Mouse (Mus musculus): ENCODE measurements around the gene Ccdc127. TPM values are rescaled to one million over a fixed set of nuclear protein-coding genes. Genes with fewer than 3 reads are reported as not detected.

Ccdc127 gene
- polyA plus RNA-seq, 1 experiment from 2014 or later = 62.6 TPM

DNA sequence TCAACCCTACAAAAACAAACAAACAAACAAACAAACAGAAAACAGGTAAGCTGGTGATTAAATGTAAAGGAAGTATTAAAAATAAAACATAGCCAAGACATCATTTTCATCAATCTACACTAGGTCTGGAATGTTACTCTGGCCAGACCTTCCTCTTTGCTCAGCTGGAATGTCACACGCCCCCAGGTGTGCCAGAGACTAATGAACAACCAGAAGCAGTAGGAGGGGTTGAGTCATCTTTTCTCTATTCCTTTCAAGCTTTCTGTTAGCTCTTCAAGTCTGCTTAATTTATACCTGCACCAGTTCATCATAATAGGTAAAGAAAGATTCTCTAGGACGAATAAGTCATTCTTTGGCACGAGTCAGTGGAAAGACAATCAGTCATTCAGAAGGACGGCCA lies 33.7 kb upstream of the Ccdc127 start:
- peak overlapping the region; percentile 59; the same call in 1 of the 2 replicates for H3K9ac ChIP-seq (replicated peaks; ENCODE audit: low read depth, low read length)
- 0 out of 2 replicates have a peak, but pooled peaks cover 5% of the 10 kb centered on the region for H3K4me1 ChIP-seq (ENCODE audit: control insufficient read depth, insufficient read depth, low read length)
- H3K27me3 ChIP-seq (ENCODE audit: control insufficient read depth, insufficient read depth, low read length) = no peaks in the 10 kb centered on the region
- H3K36me3 ChIP-seq (ENCODE audit: control insufficient read depth, insufficient read depth, low read length) = peaks cover 12% of the 10 kb centered on the region
- H3K4me2 ChIP-seq (replicated peaks; ENCODE audit: low read depth, low read length) = peak overlapping the region; percentile 54
- 0 out of 2 replicates have a peak overlapping the region, but pooled peaks have one; percentile 4 for H3K27ac ChIP-seq (ENCODE audit: low read length)
- H3K9me3 ChIP-seq (ENCODE audit: control insufficient read depth, low read depth, low read length) = no peaks in the 10 kb centered on the region
- H3K4me3 ChIP-seq (ENCODE audit: low read depth, low read length) = peak overlapping the region; percentile 65
- ATAC-seq (ENCODE audit: insufficient number of reproducible peaks, insufficient read depth, low FRiP score, low read depth) = no peak
- WGBS = 18% methylated on average over 4 of the region's 4 CpGs

- no peak; the same call in 1 of the 2 replicates for ATAC-seq (ENCODE audit: insufficient number of reproducible peaks, insufficient read depth, low FRiP score, low read depth)
- Histone ChIP-seq H3K4me2 (replicated peaks; ENCODE audit: low read depth, low read length) (peak overlapping the region; percentile 54), H3K4me3 (ENCODE audit: low read depth, low read length) (peak overlapping the region; percentile 65), H3K27ac (ENCODE audit: low read length) (peak overlapping the region; percentile 4; the same call in 1 of the 2 replicates), H3K27me3 (ENCODE audit: control insufficient read depth, insufficient read depth, low read length) (no peaks in the 10 kb centered on the region), H3K9ac (replicated peaks; ENCODE audit: low read depth, low read length) (peak overlapping the region; percentile 59), H3K9me3 (ENCODE audit: control insufficient read depth, low read depth, low read length) (no peaks in the 10 kb centered on the region), H3K36me3 (ENCODE audit: control insufficient read depth, insufficient read depth, low read length) (peaks cover 16% of the 10 kb centered on the region), H3K4me1 (ENCODE audit: control insufficient read depth, insufficient read depth, low read length) (0 out of 2 replicates have a peak, but pooled peaks cover 5% of the 10 kb centered on the region)
- 3% methylated on average over 15 of the region's 15 CpGs for WGBS
Observed at GRCm38 (mm10) chr13:74316789-74317169, 33.3 kb upstream of the Ccdc127 start.

DNA sequence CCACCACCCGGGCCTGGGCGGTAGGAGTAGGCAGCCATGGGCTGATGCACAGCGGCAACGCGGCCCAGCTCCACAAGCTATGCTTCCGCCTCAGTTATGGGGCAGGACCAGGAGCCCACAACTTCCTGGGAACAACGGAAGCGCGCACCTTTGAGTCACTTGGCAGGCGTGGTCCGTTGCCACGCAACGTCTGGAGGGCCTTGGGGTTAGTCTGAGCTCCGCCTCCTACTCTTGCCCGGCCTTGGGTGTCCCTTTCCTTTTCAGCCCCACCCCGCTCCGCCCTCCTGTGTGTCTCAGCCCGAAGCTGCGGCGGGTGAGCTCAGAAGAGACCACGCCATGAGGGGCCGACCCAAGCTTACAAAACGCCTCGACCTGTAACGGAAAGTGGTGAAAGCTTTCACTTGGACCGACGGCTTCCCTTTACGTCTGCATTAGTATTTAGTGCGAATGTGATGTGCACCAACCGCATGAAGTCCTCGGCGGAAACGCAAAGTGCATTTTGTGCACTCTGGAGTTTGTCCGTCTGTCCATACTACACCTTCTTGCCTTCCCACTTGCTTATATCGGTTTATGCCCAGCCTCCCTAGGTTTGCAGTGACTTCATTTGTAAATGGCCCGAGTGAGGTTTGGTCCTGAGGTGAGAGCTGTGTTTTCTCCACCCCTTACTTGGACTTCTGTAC lies 32.8 kb upstream of the Ccdc127 start, which contains the start of gene Pdcd6:
Gene Pdcd6, minus strand, starts transcription at position 411 of the 680 bp plus-strand sequence.
- no peaks in the 10 kb centered on the region for H3K27me3 ChIP-seq (ENCODE audit: control insufficient read depth, insufficient read depth, low read length)
- H3K4me1 ChIP-seq (ENCODE audit: control insufficient read depth, insufficient read depth, low read length) = 0 out of 2 replicates have a peak, but pooled peaks cover 5% of the 10 kb centered on the region
- H3K9me3 ChIP-seq (ENCODE audit: control insufficient read depth, low read depth, low read length) = no peaks in the 10 kb centered on the region
- peak within 1 kb of the TSS; percentile 4; the same call in 1 of the 2 replicates for H3K27ac ChIP-seq (ENCODE audit: low read length)
- 1% methylated on average over 36 of the region's 36 CpGs for WGBS
- ATAC-seq (ENCODE audit: insufficient number of reproducible peaks, insufficient read depth, low FRiP score, low read depth) = peak; percentile 100
- H3K9ac ChIP-seq (replicated peaks; ENCODE audit: low read depth, low read length) = peak within 1 kb of the TSS; percentile 59
- peaks cover 21% of the 10 kb centered on the region for H3K36me3 ChIP-seq (ENCODE audit: control insufficient read depth, insufficient read depth, low read length)
- peak within 1 kb of the TSS; percentile 54 for H3K4me2 ChIP-seq (replicated peaks; ENCODE audit: low read depth, low read length)
- peak within 1 kb of the TSS; percentile 65 for H3K4me3 ChIP-seq (ENCODE audit: low read depth, low read length)

GRCm38 (mm10) chr13:74329321-74329720 lies 20.8 kb upstream of the Ccdc127 start:
- peaks cover 58% of the 10 kb centered on the region for H3K36me3 ChIP-seq (ENCODE audit: control insufficient read depth, insufficient read depth, low read length)
- no peak overlapping the region for H3K4me2 ChIP-seq (replicated peaks; ENCODE audit: low read depth, low read length)
- no peak overlapping the region for H3K4me3 ChIP-seq (ENCODE audit: low read depth, low read length)
- no peak overlapping the region for H3K9ac ChIP-seq (replicated peaks; ENCODE audit: low read depth, low read length)
- H3K4me1 ChIP-seq (ENCODE audit: control insufficient read depth, insufficient read depth, low read length) = no peaks in the 10 kb centered on the region
- no peaks in the 10 kb centered on the region for H3K27me3 ChIP-seq (ENCODE audit: control insufficient read depth, insufficient read depth, low read length)
- no peak for ATAC-seq (ENCODE audit: insufficient number of reproducible peaks, insufficient read depth, low FRiP score, low read depth)
- H3K9me3 ChIP-seq (ENCODE audit: control insufficient read depth, low read depth, low read length) = no peaks in the 10 kb centered on the region
- H3K27ac ChIP-seq (ENCODE audit: low read length) = no peak overlapping the region

DNA sequence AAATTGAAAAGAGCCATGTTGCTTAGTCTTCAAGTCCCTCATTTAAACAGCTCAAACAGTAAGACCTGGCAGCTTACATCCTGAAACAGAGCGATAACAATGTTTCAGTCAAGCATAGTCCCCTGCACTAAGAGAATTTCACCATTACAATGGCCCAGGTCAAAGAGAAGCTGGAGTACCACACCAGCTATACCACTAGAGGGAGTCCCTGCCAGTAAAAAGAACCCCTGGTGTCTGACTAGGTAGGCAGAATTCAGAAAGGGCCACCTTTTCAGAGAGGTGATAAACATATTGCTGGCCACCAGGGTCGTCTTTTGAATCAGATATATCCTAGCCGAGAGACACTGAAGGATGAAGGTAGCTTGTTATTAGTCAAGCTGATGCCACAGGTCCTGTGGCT lies 9.1 kb upstream of the Ccdc127 start:
- ATAC-seq (ENCODE audit: insufficient number of reproducible peaks, insufficient read depth, low FRiP score, low read depth) = peak; percentile 49; the same call in 1 of the 2 replicates
- no peak overlapping the region for H3K27ac ChIP-seq (ENCODE audit: low read length)
- H3K36me3 ChIP-seq (ENCODE audit: control insufficient read depth, insufficient read depth, low read length) = peaks cover 59% of the 10 kb centered on the region
- WGBS = 47% methylated on average over 3 of the region's 3 CpGs
- no peak overlapping the region for H3K4me2 ChIP-seq (replicated peaks; ENCODE audit: low read depth, low read length)
- H3K4me3 ChIP-seq (ENCODE audit: low read depth, low read length) = no peak overlapping the region
- H3K9ac ChIP-seq (replicated peaks; ENCODE audit: low read depth, low read length) = no peak overlapping the region
- H3K4me1 ChIP-seq (ENCODE audit: control insufficient read depth, insufficient read depth, low read length) = no peaks in the 10 kb centered on the region
- H3K27me3 ChIP-seq (ENCODE audit: control insufficient read depth, insufficient read depth, low read length) = no peaks in the 10 kb centered on the region
- no peaks in the 10 kb centered on the region for H3K9me3 ChIP-seq (ENCODE audit: control insufficient read depth, low read depth, low read length)

GRCm38 (mm10) chr13:74350435-74350906 lies 362 bp downstream of the Ccdc127 start:
- Histone ChIP-seq H3K27me3 (ENCODE audit: control insufficient read depth, insufficient read depth, low read length) (no peaks in the 10 kb centered on the region), H3K36me3 (ENCODE audit: control insufficient read depth, insufficient read depth, low read length) (peaks cover 10% of the 10 kb centered on the region), H3K4me2 (replicated peaks; ENCODE audit: low read depth, low read length) (peak overlapping the region; percentile 74), H3K9me3 (ENCODE audit: control insufficient read depth, low read depth, low read length) (no peaks in the 10 kb centered on the region), H3K9ac (replicated peaks; ENCODE audit: low read depth, low read length) (peak overlapping the region; percentile 88), H3K27ac (ENCODE audit: low read length) (peak overlapping the region; percentile 39; the same call in 1 of the 2 replicates), H3K4me1 (ENCODE audit: control insufficient read depth, insufficient read depth, low read length) (0 out of 2 replicates have a peak, but pooled peaks cover 11% of the 10 kb centered on the region), H3K4me3 (ENCODE audit: low read depth, low read length) (peak overlapping the region; percentile 83)
- WGBS = 2% methylated on average over 15 of the region's 15 CpGs
- peak; percentile 29; the same call in 1 of the 2 replicates for ATAC-seq (ENCODE audit: insufficient number of reproducible peaks, insufficient read depth, low FRiP score, low read depth)

DNA sequence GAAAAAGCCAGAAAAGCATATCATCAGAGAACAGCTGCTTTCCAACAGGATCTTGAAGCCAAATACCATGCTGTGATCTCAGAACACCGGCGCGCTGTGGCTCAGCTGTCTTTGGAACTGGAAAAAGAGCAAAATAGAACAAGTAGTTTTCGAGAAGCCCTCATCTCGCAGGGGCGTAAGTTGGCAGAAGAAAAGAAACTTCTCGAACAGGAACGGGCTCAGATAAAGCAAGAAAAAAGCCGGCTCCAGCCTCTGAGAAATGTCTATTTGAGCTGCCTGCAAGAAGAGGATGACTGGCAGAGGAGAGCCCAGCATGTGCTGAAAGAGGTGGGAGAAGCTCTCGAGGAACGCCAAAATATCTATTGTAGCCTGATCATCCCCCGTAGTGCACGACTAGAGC lies 6.4 kb downstream of the Ccdc127 start:
- Histone ChIP-seq H3K4me2 (replicated peaks; ENCODE audit: low read depth, low read length) (no peak overlapping the region), H3K27me3 (ENCODE audit: control insufficient read depth, insufficient read depth, low read length) (no peaks in the 10 kb centered on the region), H3K9me3 (ENCODE audit: control insufficient read depth, low read depth, low read length) (no peaks in the 10 kb centered on the region), H3K36me3 (ENCODE audit: control insufficient read depth, insufficient read depth, low read length) (peaks cover 48% of the 10 kb centered on the region), H3K4me1 (ENCODE audit: control insufficient read depth, insufficient read depth, low read length) (no peaks in the 10 kb centered on the region), H3K9ac (replicated peaks; ENCODE audit: low read depth, low read length) (no peak overlapping the region), H3K27ac (ENCODE audit: low read length) (no peak overlapping the region), H3K4me3 (ENCODE audit: low read depth, low read length) (no peak overlapping the region)
- ATAC-seq (ENCODE audit: insufficient number of reproducible peaks, insufficient read depth, low FRiP score, low read depth) = no peak
- 96% methylated on average over 13 of the region's 13 CpGs for WGBS

DNA sequence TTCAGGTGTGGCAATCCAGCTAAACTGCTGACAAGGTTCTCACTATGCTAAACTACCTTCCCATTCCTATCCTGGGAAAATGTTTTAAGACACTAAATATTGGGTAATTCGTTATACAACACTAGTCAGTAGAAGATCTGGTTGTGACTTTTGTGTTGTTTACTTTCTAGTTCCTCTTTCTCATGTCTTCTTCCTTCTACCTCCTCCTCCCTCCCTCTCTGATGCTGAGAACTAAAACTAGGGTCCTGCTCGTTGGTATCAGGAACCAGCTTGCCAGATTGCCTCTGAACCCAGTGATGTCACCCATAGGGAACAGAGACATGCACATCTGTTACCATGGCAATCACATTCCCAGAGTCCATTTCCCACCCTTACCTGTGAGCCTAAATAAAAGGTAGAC lies 12.1 kb downstream of the Ccdc127 start:
- peaks cover 28% of the 10 kb centered on the region for H3K36me3 ChIP-seq (ENCODE audit: control insufficient read depth, insufficient read depth, low read length)
- WGBS = 82% methylated on average over 2 of the region's 2 CpGs

More for the DNA sequence above, 12.1 kb downstream of the Ccdc127 start:
- H3K4me1 ChIP-seq (ENCODE audit: control insufficient read depth, insufficient read depth, low read length) = no peaks in the 10 kb centered on the region
- ATAC-seq (ENCODE audit: insufficient number of reproducible peaks, insufficient read depth, low FRiP score, low read depth) = no peak
- H3K27ac ChIP-seq (ENCODE audit: low read length) = no peak overlapping the region
- no peak overlapping the region for H3K4me3 ChIP-seq (ENCODE audit: low read depth, low read length)
- no peak overlapping the region for H3K4me2 ChIP-seq (replicated peaks; ENCODE audit: low read depth, low read length)
- H3K9ac ChIP-seq (replicated peaks; ENCODE audit: low read depth, low read length) = no peak overlapping the region
- no peaks in the 10 kb centered on the region for H3K27me3 ChIP-seq (ENCODE audit: control insufficient read depth, insufficient read depth, low read length)
- H3K9me3 ChIP-seq (ENCODE audit: control insufficient read depth, low read depth, low read length) = no peaks in the 10 kb centered on the region

Measured in stomach, embryonic 14.5 days (tissue).